30 mouse cellular contexts compared by ENCODE assay signal in the genomic region with DNA sequence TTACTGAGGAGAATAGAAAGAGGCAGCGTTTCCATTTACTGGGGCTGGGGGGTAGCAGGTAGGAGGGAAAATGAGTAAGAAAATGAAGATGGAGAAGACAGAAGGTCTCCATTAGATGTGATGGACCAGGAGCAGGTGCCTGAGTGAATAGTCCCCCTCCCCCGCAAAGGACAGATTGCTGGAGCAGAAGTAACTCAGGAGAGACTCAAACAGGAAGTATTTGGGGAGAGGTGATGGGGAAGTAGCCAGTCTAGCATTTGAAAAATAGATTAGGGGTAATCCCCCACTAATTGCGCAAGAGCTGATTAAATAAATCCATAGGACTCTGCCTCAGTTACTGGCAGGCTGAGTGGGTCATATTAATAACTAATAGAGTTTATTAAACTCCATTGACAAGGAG. TPM values are rescaled to one million over a fixed set of nuclear protein-coding genes. Genes with fewer than 3 reads are reported as not detected.
DNase-seq lines count a peak whose midpoint lies in the region; ATAC-seq and TF ChIP-seq lines count a peak whose summit lies in the region.
"Had no signal": no experiment of that assay in that cellular context is flagged by ENCODE, and none has a peak within 500 bp of the region (broad histone marks: within the 10 kb centered on the region; RNA-seq: fewer than 3 reads in every experiment).

No protein-coding gene starts in this region.

- H3K27ac ChIP-seq in heart, postnatal 0 days (ENCODE audit: low read depth): no peak overlapping the region
- H3K27ac ChIP-seq in heart, embryonic 12.5 days (ENCODE audit: poor library complexity, severe bottlenecking): no peak overlapping the region
- H3K27ac ChIP-seq: embryonic facial prominence, embryonic 13.5 days; forebrain, embryonic 10.5 days; forebrain, embryonic 15.5 days; gastrocnemius, adult 2 months; hindbrain, embryonic 12.5 days; hindbrain, postnatal 0 days; intestine, embryonic 15.5 days; left cerebral cortex, adult 2 months; limb, embryonic 12.5 days; liver, embryonic 15.5 days; lung, embryonic 15.5 days; midbrain, embryonic 12.5 days had no signal

- DNase-seq in heart, postnatal 0 days (ENCODE audit: low spot score): peak; percentile 1
- peak; percentile 40 to 41 for DNase-seq in B cell, adult 2 months
- no peak for DNase-seq in layer of hippocampus, adult 9-10 months (ENCODE audit: low spot score)
- DNase-seq in layer of hippocampus, postnatal 25 days (ENCODE audit: extremely low spot score in 1 of 2, low spot score in 1 of 2): no peak
- DNase-seq in layer of hippocampus, postnatal 10 days (ENCODE audit: low spot score in 2 of 2): no peak
- DNase-seq: adrenal gland, postnatal 14 days; cerebellum, adult 11 months; cerebellum, adult 9-11 months; gastrocnemius, adult 2 months; gastrocnemius, postnatal 36 days; kidney, adult 9 months; kidney, postnatal 10 days; layer of hippocampus, adult 9-11 months; right cerebral cortex, adult 18-20 months had no signal

- H3K79me2 ChIP-seq in myocyte (ENCODE audit: control insufficient read depth, insufficient read depth): no peaks in the 10 kb centered on the region

- no peak overlapping the region for H3ac ChIP-seq in myocyte (ENCODE audit: control insufficient read depth, insufficient read length)

- H3K4me3 ChIP-seq in heart, postnatal 0 days (ENCODE audit: low read depth, low read length): no peak overlapping the region
- H3K4me3 ChIP-seq in heart, embryonic 12.5 days: no peak overlapping the region
- H3K4me3 ChIP-seq in myocyte: no peak overlapping the region
- H3K4me3 ChIP-seq: embryonic facial prominence, embryonic 13.5 days; forebrain, embryonic 10.5 days; forebrain, embryonic 15.5 days; gastrocnemius, adult 2 months; hindbrain, embryonic 12.5 days; intestine, embryonic 15.5 days; left cerebral cortex, adult 2 months; limb, embryonic 12.5 days; liver, embryonic 15.5 days; lung, embryonic 15.5 days; megakaryocyte, embryonic 14.5 days; midbrain, embryonic 12.5 days had no signal

- H3K4me1 ChIP-seq in heart, postnatal 0 days (ENCODE audit: control insufficient read depth, insufficient read depth): 0 out of 2 replicates have a peak, but pooled peaks cover 3% of the 10 kb centered on the region
- peaks cover 6% of the 10 kb centered on the region for H3K4me1 ChIP-seq in heart, embryonic 12.5 days (replicated peaks)
- H3K4me1 ChIP-seq: forebrain, embryonic 10.5 days; hindbrain, embryonic 12.5 days; limb, embryonic 12.5 days; liver, embryonic 15.5 days; midbrain, embryonic 12.5 days had no signal

- H3K36me3 ChIP-seq in heart, postnatal 0 days (replicated peaks; ENCODE audit: control insufficient read depth, insufficient read depth, low read length): peaks cover 1% of the 10 kb centered on the region; the same call in 1 of the 2 replicates
- peaks cover 10% of the 10 kb centered on the region for H3K36me3 ChIP-seq in heart, embryonic 12.5 days
- peaks cover 10% of the 10 kb centered on the region for H3K36me3 ChIP-seq in myocyte (ENCODE audit: control insufficient read depth, insufficient read depth)
- H3K36me3 ChIP-seq: forebrain, embryonic 15.5 days; intestine, embryonic 15.5 days; limb, embryonic 12.5 days; liver, embryonic 15.5 days; lung, embryonic 15.5 days had no signal

- H3K4me2 ChIP-seq in heart, postnatal 0 days (ENCODE audit: low read depth, low read length): no peak overlapping the region
- no peak overlapping the region for H3K4me2 ChIP-seq in heart, embryonic 12.5 days
- H3K4me2 ChIP-seq in myocyte (ENCODE audit: low read depth): no peak overlapping the region
- H3K4me2 ChIP-seq: embryonic facial prominence, embryonic 13.5 days; forebrain, embryonic 15.5 days; hindbrain, embryonic 12.5 days; intestine, embryonic 15.5 days; limb, embryonic 12.5 days; liver, embryonic 15.5 days; lung, embryonic 15.5 days; midbrain, embryonic 12.5 days had no signal

- WGBS in heart, postnatal 0 days: 91% methylated on average over 3 of the region's 3 CpGs
- WGBS in heart, embryonic 12.5 days: 86% methylated on average over 3 of the region's 3 CpGs

- no peak for TF ChIP-seq POLR2A in myocyte (IDR thresholded peaks at IDR 0.05; ENCODE audit: insufficient read length, low read depth)

- TF ChIP-seq CTCF in heart, postnatal 0 days (IDR thresholded peaks at IDR 0.05; ENCODE audit: low read depth): no peak

- no peak for ATAC-seq in heart, postnatal 0 days (ENCODE audit: insufficient read depth, low read depth)
- ATAC-seq in heart, embryonic 12.5 days (ENCODE audit: insufficient number of reproducible peaks, low FRiP score): no peak
- ATAC-seq in common myeloid progenitor, adult 5-6 weeks (replicated peaks; ENCODE audit: low read depth, poor library complexity, severe bottlenecking): peak; percentile 65
- ATAC-seq: forebrain, embryonic 15.5 days; hindbrain, postnatal 0 days; intestine, embryonic 15.5 days; Patski had no signal

- H3K9ac ChIP-seq in heart, postnatal 0 days (replicated peaks; ENCODE audit: low read depth, low read length): no peak overlapping the region
- no peak overlapping the region for H3K9ac ChIP-seq in heart, embryonic 12.5 days
- H3K9ac ChIP-seq: embryonic facial prominence, embryonic 13.5 days; forebrain, embryonic 15.5 days; hindbrain, embryonic 12.5 days; intestine, embryonic 15.5 days; limb, embryonic 12.5 days; liver, embryonic 15.5 days; lung, embryonic 15.5 days; midbrain, embryonic 12.5 days had no signal

- H3K9me3 ChIP-seq in heart, postnatal 0 days (replicated peaks; ENCODE audit: control insufficient read depth, low read length): no peaks in the 10 kb centered on the region
- no peaks in the 10 kb centered on the region for H3K9me3 ChIP-seq in heart, embryonic 12.5 days (replicated peaks)
- H3K9me3 ChIP-seq: embryonic facial prominence, embryonic 13.5 days; forebrain, embryonic 10.5 days; forebrain, embryonic 15.5 days; hindbrain, embryonic 12.5 days; intestine, embryonic 15.5 days; limb, embryonic 12.5 days; liver, embryonic 15.5 days; lung, embryonic 15.5 days; megakaryocyte, embryonic 14.5 days; midbrain, embryonic 12.5 days had no signal

- TF ChIP-seq EP300 in heart, postnatal 0 days (IDR thresholded peaks at IDR 0.05; ENCODE audit: low read depth): no peak

- no peaks in the 10 kb centered on the region for H3K27me3 ChIP-seq in heart, postnatal 0 days (ENCODE audit: control insufficient read depth, insufficient read depth, low read length)
- H3K27me3 ChIP-seq in heart, embryonic 12.5 days (replicated peaks): no peaks in the 10 kb centered on the region
- no peaks in the 10 kb centered on the region for H3K27me3 ChIP-seq in myocyte (ENCODE audit: control insufficient read depth, insufficient read depth, insufficient read length)
- H3K27me3 ChIP-seq: embryonic facial prominence, embryonic 13.5 days; forebrain, embryonic 15.5 days; hindbrain, embryonic 12.5 days; intestine, embryonic 15.5 days; limb, embryonic 12.5 days; liver, embryonic 15.5 days; lung, embryonic 15.5 days; megakaryocyte, embryonic 14.5 days; midbrain, embryonic 12.5 days; Patski had no signal

TF ChIP-seq in myocyte, 11 proteins besides CTCF, POLR2A, EP300 and RAD21:
- TF ChIP-seq CEBPB (IDR thresholded peaks at IDR 0.05; ENCODE audit: insufficient read depth, poor library complexity, severe bottlenecking): peak; percentile 61
- TF ChIP-seq SRF (IDR thresholded peaks at IDR 0.05; ENCODE audit: control insufficient read depth, insufficient read length, low read depth): no peak

RNA-seq across cellular contexts. Expression of a gene that starts 45.2 kb away (rescaled TPM):
- total RNA-seq in heart, postnatal 0 days (2014; rRNA removed; ENCODE audit: low replicate concordance): not detected in 2 replicates
- 2.2 and 3.0 TPM in 2 replicates for polyA plus RNA-seq in heart, postnatal 0 days (2015; fragmentation: Nextera tagmentation; extraction: Ambion mirVana)
- 3.2 and 3.8 TPM in 2 replicates for polyA plus RNA-seq in heart, embryonic 12.5 days (2016; fragmentation: Nextera tagmentation; extraction: Ambion mirVana)
- total RNA-seq in common myeloid progenitor, adult 5-6 weeks (2017): 0.09 and 1.4 TPM in 2 replicates
- polyA plus RNA-seq in myocyte (2012; fragmentation: generic; extraction: Trizol): 3.2 TPM
- total RNA-seq in layer of hippocampus, postnatal 25 days (2021): under 1 TPM in 1 of 2 experiments, not detected in 1; 0.30 TPM
- under 1 TPM in 1 of 2 experiments, not detected in 1; 0.36 TPM for total RNA-seq in layer of hippocampus, postnatal 10 days (2021)
- total RNA-seq: left cerebral cortex, adult 2 months had no signal

Comparison
In these comparisons a context has a peak if more than half of its experiments do, and no peak if none do; other contexts are left out.
1. DNase-seq: peak in heart, postnatal 0 days (single experiment) and B cell, adult 2 months (2 of 2); none in layer of hippocampus, adult 9-10 months (single experiment), layer of hippocampus, postnatal 25 days (0 of 2) and layer of hippocampus, postnatal 10 days (0 of 2).